Mouse (Mus musculus) cerebellum, postnatal 10 days (tissue): ENCODE measurements around the gene Pa2g4.
A peak's percentile ranks its signal among the peaks of the same experiment; 100 is the strongest.

Source experiments
- DNase-seq, 2 experiments: peaks; one replicate each; pipeline ENCODE4 v3.0.0; 2021; ENCODE audit warnings: mixed read lengths in 2 of 2

Pa2g4 gene

DNA sequence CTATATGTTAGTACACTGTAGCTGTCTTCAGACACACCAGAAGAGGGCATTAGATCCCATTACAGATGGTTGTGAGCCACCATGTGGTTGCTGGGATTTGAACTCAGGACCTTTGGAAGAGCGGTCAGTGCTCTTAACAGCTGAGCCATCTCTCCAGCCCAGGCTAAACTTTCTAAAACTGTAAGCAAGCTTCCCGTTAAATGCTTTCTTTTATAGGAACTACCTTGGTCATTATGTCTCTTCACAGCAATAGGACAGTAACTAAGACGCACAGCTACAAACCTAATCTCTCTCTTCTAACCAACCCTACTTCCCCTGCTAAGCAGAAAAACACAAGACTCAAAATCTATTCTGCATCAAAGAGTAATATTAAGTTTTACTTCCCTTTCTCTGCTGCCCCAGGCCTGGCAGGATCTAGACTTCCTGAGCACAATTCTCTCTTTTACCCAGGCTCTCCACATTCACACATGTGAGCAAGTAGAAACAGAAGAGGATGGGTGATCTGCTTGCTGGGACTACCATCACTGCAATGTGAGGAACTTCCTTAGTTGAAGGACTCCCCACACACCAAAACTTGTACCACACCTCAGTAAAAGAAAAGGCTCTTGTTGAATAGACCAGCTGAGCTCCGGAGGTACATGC, 30.0 kb downstream of the Pa2g4 start:
- no peak for DNase-seq

DNA sequence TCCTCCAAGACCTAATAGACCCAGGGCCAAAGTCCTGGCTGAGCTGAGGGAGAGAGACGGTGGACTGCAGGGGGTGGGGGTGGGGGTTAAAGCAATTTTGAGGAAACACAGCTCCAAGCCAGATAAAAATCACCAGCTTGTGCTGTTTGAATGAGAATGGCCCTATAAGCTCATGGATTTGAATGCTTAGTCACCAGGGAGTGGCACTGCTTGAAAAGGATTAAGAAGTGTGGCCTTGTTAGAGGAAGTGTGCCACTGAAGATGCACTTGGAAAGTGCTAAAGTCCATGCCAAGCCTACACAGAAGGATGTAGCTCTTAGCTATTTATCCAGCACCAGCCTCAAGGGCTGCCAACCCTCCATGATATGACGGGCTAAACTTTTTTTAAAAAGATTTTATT, 30.6 kb downstream of the Pa2g4 start:
- no peak for DNase-seq

GRCm38 (mm10) chr10:128526366-128527356, 39.1 kb downstream of the Pa2g4 start:
- DNase-seq: peak in 1 of 2 experiments; percentile 23

DNA sequence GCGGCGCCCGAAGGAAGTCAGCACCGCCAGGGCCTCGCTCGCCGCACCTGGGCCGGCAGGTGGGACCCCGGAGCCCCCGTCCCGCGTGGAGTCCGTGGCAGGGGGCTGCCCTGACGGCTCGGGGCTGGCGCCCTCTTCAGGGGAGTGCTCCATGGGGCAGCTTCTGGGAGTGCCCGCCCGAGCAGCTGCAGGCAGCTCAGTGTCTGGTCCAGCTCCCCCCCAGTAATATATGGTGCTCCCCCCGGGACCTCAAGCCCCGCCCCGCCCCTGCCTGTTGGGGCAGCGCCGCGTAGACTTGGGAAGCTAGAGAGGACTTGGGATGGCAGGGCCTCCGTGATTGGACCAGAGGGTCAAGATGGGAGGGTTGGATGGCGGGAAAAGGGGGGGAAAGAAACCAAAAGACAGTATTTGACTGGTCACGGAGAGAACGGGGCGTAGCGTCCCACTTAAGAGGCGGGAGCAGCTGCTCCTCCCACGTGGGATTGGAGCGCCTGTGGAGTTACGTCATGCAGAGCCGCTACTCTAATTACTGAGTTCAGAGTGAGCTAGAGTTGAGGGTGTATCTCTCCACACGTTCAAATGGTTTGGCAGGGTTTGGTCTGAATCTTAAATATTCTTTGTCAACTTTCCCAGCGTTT, 40.0 kb downstream of the Pa2g4 start, which contains the start of gene Esyt1:
TSS of gene Esyt1 (minus strand) at position 201 of the 638 bp plus-strand sequence.
- peak; percentile 93 to 95 for DNase-seq

DNA sequence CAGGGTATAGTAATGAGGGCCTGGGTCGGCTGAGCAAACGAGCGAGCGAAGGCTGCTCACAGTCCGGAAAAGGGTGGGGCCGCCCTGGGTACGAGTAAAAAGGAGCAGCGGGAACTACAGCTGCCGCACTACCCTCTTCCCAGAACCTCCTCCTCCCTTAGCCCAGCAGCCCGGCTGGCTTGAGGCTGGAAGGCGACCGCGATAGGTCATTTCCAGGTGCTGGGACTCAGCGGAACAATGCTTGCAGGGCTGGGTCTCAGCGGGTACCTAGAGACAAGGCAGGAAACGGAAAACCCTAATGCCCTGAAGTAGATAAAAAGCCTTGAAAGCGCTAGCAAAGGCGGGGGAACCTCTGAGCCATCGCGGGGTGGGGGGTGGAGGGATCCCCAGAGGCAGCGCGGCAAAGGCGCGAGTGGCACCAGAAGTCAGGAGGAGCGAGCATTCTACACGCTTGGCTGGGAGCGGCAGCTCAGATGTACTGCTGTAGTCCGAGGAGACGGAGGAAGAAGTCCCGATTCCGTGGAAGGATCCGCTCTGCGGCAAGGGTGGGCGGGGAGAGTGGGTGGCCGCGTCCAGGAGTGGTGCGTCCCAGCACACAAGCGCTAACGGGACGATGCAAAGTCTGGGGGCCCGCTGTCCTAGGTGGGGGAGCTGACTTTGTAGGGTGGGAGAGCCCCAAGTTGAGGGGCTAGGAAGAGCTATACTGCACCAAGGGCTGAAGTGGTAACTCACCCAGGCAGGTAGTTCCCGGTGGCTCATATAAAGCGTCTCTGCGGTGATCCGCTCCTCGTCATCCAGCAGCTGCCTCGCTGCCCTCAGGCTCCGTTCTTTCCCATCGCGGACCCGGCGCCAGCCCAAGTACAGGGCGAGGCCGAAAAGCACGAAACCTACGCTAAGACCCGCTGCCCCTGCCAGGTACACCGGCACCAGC, 40.8 kb downstream of the Pa2g4 start:
- peak; percentile 75 to 78 for DNase-seq

- DNase-seq: peak; percentile 50 to 52
Measured at GRCm38 (mm10) chr10:128524111-128524731, 41.6 kb downstream of the Pa2g4 start.

DNA sequence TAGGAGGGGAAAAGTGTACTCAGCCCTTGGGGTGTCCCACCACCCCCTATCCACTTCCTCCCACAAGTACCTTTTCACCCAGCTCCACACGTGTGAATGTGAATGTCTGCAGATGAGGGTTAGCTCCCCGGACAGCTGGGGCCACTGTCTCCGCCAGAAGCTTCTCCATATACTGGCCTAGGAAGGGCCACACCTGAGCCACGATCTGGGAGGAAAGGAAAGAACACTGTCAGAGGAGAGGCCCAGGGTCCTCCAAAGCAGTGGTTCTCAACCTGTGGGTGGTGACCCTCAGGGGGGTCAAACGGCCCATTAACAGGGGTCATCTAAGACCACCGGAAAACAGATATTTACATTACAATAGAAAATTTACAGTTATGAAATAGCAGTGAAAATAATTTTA, 43.4 kb downstream of the Pa2g4 start:
- DNase-seq: no peak

GRCm38 (mm10) chr10:128520591-128520990, 45.2 kb downstream of the Pa2g4 start:
- DNase-seq: no peak

GRCm38 (mm10) chr10:128518833-128519232, 47.0 kb downstream of the Pa2g4 start:
- peak; percentile 68 to 75 for DNase-seq

DNA sequence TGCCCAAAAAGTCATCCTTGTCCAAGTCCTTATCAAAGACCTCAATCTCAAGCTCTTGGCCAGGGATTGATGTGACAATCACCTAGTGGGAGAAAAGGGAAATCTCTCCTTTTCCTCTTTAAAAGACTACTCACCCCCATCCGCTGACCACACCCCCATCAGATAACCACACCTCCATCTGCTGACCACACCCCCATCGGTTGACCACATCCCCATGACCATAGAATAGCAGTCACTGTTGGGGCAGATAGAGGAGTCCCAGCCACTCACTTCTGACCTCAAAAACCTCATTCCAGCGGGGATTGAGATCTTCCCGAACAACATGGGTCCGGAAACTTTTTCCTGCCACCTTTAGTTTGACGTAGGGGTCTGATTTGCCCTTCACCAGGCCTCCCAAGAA, 49.1 kb downstream of the Pa2g4 start:
- peak in 1 of 2 experiments; percentile 29 for DNase-seq

DNA sequence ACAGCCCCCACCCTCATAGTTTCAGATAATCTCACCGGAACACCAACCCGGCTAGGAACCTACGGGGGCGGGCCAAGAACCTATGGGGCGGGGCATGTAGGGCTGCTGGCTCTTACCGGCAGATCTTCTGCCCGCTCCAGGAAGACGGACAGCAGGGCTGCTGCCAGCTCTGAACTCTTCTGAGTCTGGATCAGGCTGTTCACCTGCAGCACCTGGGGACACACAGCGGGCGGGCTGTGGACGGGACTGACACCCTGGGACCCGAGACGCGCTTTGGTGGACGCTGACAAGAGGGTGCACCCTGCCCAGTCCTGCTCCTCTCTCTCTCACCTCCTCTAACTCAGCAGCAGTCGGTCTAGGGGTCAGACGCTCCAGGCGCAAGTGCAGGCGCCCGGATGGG, 49.8 kb downstream of the Pa2g4 start:
- no peak for DNase-seq

- DNase-seq: no peak
Measured at GRCm38 (mm10) chr10:128515044-128515443, 50.7 kb downstream of the Pa2g4 start.

- DNase-seq: no peak
Measured at GRCm38 (mm10) chr10:128511761-128512160, 54.0 kb downstream of the Pa2g4 start.

- no peak for DNase-seq
Measured at GRCm38 (mm10) chr10:128511189-128511588, 54.6 kb downstream of the Pa2g4 start.

GRCm38 (mm10) chr10:128510301-128510700, 55.5 kb downstream of the Pa2g4 start:
- no peak for DNase-seq

DNA sequence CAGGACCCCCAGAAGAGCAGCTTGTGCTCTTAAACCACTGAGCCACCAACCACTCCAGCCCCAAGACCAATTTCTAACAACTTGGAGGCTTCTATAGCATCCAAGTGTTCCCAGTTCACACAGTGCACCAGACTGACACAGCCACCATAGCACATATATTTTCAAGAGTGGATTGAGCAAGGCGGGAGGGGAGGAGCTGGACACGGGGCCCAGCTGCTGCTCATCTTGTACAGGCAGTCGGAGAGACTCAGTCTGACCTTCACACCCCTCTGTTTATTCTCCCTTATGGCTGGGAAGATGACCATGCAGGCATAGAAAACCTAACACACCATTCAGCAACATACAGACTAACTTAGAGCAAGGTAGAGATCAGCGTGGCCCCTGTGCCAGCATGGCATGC, 56.0 kb downstream of the Pa2g4 start:
- DNase-seq: no peak

- DNase-seq: no peak
Measured at GRCm38 (mm10) chr10:128509203-128509602, 56.6 kb downstream of the Pa2g4 start.

DNA sequence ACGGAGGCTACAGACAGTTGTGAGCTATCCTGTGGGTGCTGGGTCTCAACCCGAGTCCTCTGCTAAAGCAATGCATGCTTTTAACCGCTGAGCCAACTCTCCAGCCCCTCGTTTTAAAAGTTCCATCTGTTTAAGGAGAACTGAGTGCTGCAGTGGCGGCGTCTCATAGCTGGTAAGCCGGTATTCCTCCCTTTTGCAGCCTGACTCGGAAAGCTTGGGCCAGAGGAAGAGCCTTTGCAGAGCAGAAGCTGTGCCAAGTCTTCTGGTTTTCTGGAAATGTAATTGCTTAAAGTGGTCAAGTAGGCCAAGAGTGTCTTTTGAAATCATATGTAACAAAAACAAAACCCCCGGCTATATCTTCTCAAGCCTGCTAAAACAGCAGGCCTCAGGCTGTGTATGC, 57.5 kb downstream of the Pa2g4 start:
- DNase-seq: no peak
